Mouse (Mus musculus) left cerebral cortex, adult 9 months (tissue): ENCODE results near the gene Nmnat2.
"Not testable (repeated sequence)": the region's sequence is repeated elsewhere in the genome, so short reads cannot be mapped to it uniquely, and the experiment has no call there.

Experiments used
- DNase-seq, 2 experiments: peaks; one replicate each; pipeline ENCODE4 v3.0.0; 2022; ENCODE audit warnings: low spot score in 2 of 2

The Nmnat2 gene

GRCm38 (mm10) chr1:153054112-153054821, 99.5 kb downstream of the Nmnat2 start:
- peak in 1 of 2 experiments; percentile 33 for DNase-seq

- no peak for DNase-seq
Measured at GRCm38 (mm10) chr1:153058290-153058689, 103.5 kb downstream of the Nmnat2 start.

- no peak for DNase-seq
Measured at GRCm38 (mm10) chr1:153059626-153060025, 104.8 kb downstream of the Nmnat2 start.

GRCm38 (mm10) chr1:153062547-153062946, 107.8 kb downstream of the Nmnat2 start:
- DNase-seq, result no peak

- no peak for DNase-seq
Measured at GRCm38 (mm10) chr1:153064784-153065390, 110.1 kb downstream of the Nmnat2 start.

- DNase-seq, result peak in 1 of 2 experiments; percentile 67
Measured at GRCm38 (mm10) chr1:153065473-153066386, 110.9 kb downstream of the Nmnat2 start.

GRCm38 (mm10) chr1:153066387-153066781, 111.6 kb downstream of the Nmnat2 start:
- DNase-seq, result no peak

- DNase-seq, result no peak
Measured at GRCm38 (mm10) chr1:153071563-153071962, 116.8 kb downstream of the Nmnat2 start.

GRCm38 (mm10) chr1:153071995-153072394, 117.2 kb downstream of the Nmnat2 start:
- no peak for DNase-seq

GRCm38 (mm10) chr1:153072711-153073110, 117.9 kb downstream of the Nmnat2 start:
- no peak for DNase-seq

- no peak for DNase-seq
Measured at GRCm38 (mm10) chr1:153073441-153073840, 118.6 kb downstream of the Nmnat2 start.

GRCm38 (mm10) chr1:153075087-153075736, 120.4 kb downstream of the Nmnat2 start:
- DNase-seq, result no peak

- no peak for DNase-seq
Measured at GRCm38 (mm10) chr1:153075955-153076354, 121.2 kb downstream of the Nmnat2 start.

- not testable (repeated sequence) for DNase-seq
Measured at GRCm38 (mm10) chr1:153083233-153083632, 128.4 kb downstream of the Nmnat2 start.

GRCm38 (mm10) chr1:153084191-153084590, 129.4 kb downstream of the Nmnat2 start:
- DNase-seq, result peak in 1 of 2 experiments; percentile 49

- no peak for DNase-seq
Measured at GRCm38 (mm10) chr1:153085198-153085597, 130.4 kb downstream of the Nmnat2 start.

- no peak for DNase-seq
Measured at GRCm38 (mm10) chr1:153087771-153088170, 133.0 kb downstream of the Nmnat2 start.

GRCm38 (mm10) chr1:153090081-153090480, 135.3 kb downstream of the Nmnat2 start:
- no peak for DNase-seq

GRCm38 (mm10) chr1:153090807-153091206, 136.0 kb downstream of the Nmnat2 start:
- no peak for DNase-seq

- DNase-seq, result no peak
Measured at GRCm38 (mm10) chr1:153091438-153092236, 136.8 kb downstream of the Nmnat2 start.
